In the genomic region with DNA sequence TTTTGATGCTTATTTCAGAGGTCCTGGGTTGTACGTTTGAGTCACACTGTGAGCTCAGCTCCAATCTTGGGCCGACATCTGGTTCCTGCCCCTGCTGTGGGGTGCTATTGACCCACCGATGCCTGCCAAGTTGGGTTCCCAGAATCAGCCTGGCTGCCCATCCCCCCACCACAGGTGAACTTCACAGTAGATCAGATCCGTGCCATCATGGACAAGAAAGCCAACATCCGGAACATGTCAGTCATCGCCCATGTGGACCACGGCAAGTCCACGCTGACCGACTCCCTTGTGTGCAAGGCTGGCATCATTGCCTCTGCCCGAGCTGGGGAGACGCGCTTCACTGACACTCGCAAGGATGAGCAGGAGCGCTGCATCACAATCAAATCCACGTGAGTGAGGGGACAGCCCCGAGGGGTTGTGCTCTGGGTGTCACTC, we compare ENCODE assay signal across 9 mouse cellular contexts. TPM values are rescaled to one million over a fixed set of nuclear protein-coding genes. Genes with fewer than 3 reads are reported as not detected.
A peak's percentile ranks its signal among the peaks of the same experiment; 100 is the strongest.
DNase-seq lines count a peak whose midpoint lies in the region; ATAC-seq and TF ChIP-seq lines count a peak whose summit lies in the region.
"Had no signal": no experiment of that assay in that cellular context is flagged by ENCODE, and none has a peak within 500 bp of the region (broad histone marks: within the 10 kb centered on the region; RNA-seq: fewer than 3 reads in every experiment).

No protein-coding gene starts in this region.

- TF ChIP-seq CTCF in G1E (IDR thresholded peaks at IDR 0.05; ENCODE audit: low read depth, low read length): no peak
- no peak for TF ChIP-seq CTCF in intestine, postnatal 0 days (IDR thresholded peaks at IDR 0.05; ENCODE audit: low read depth)

- WGBS in intestine, postnatal 0 days: 5% methylated on average over 16 of the region's 16 CpGs
- 14% methylated on average over 16 of the region's 16 CpGs for WGBS in midbrain, embryonic 11.5 days

- peak overlapping the region; percentile 96 for H3K9ac ChIP-seq in intestine, postnatal 0 days (ENCODE audit: low read depth, low read length)
- peak overlapping the region; percentile 97 for H3K9ac ChIP-seq in midbrain, embryonic 11.5 days (ENCODE audit: low read length)

- DNase-seq in kidney, adult 11 months: peak; percentile 61
- no peak for DNase-seq in kidney, adult 8-10 months
- no peak for DNase-seq in G1E (ENCODE audit: low spot score)
- peak; percentile 91 for DNase-seq in midbrain, embryonic 11.5 days (ENCODE audit: low spot score, missing footprints)
- no peak for DNase-seq in adipocyte (ENCODE audit: low spot score)

- H3K4me3 ChIP-seq in G1E (ENCODE audit: low read depth, low read length): peak overlapping the region; percentile 84
- peak overlapping the region; percentile 84 for H3K4me3 ChIP-seq in erythroblast, embryonic 14.5 days (replicated peaks)
- peak overlapping the region; percentile 90 for H3K4me3 ChIP-seq in intestine, postnatal 0 days (ENCODE audit: low read depth, low read length)
- peak overlapping the region; percentile 92 for H3K4me3 ChIP-seq in midbrain, embryonic 11.5 days (ENCODE audit: low read depth, low read length)

- H3K27ac ChIP-seq in intestine, postnatal 0 days (ENCODE audit: low read depth, low read length): peak overlapping the region; percentile 92
- peak overlapping the region; percentile 75; the same call in 1 of the 2 replicates for H3K27ac ChIP-seq in midbrain, embryonic 11.5 days (ENCODE audit: low read depth, low read length)

- H3K36me3 ChIP-seq in G1E (replicated peaks): peaks cover 57% of the 10 kb centered on the region
- peaks cover 57% of the 10 kb centered on the region for H3K36me3 ChIP-seq in erythroblast, embryonic 14.5 days (ENCODE audit: control insufficient read depth)
- peaks cover 49% of the 10 kb centered on the region for H3K36me3 ChIP-seq in intestine, postnatal 0 days (ENCODE audit: control insufficient read depth, insufficient read depth)
- H3K36me3 ChIP-seq in midbrain, embryonic 11.5 days (ENCODE audit: control insufficient read depth, insufficient read depth, low read length): peaks cover 42% of the 10 kb centered on the region

- no peaks in the 10 kb centered on the region for H3K9me3 ChIP-seq in G1E (replicated peaks)
- H3K9me3 ChIP-seq in erythroblast, embryonic 14.5 days (ENCODE audit: control insufficient read depth, low read length): no peaks in the 10 kb centered on the region
- H3K9me3 ChIP-seq in intestine, postnatal 0 days (ENCODE audit: control insufficient read depth): no peaks in the 10 kb centered on the region
- no peaks in the 10 kb centered on the region for H3K9me3 ChIP-seq in midbrain, embryonic 11.5 days (ENCODE audit: control insufficient read depth, low read length)

- no peak for ATAC-seq in G1E (ENCODE audit: extremely low read depth, insufficient number of reproducible peaks, low FRiP score, poor library complexity, severe bottlenecking)
- no peak for ATAC-seq in intestine, postnatal 0 days
- ATAC-seq in midbrain, embryonic 11.5 days (ENCODE audit: low FRiP score): no peak
- no peak for ATAC-seq in erythroid progenitor cell, adult 5-6 weeks (replicated peaks; ENCODE audit: low FRiP score, poor library complexity, severe bottlenecking)

- peak overlapping the region; percentile 75 for H3K4me2 ChIP-seq in intestine, postnatal 0 days (replicated peaks; ENCODE audit: low read depth)
- H3K4me2 ChIP-seq in midbrain, embryonic 11.5 days: peak overlapping the region; percentile 89

- H3K27me3 ChIP-seq in G1E (ENCODE audit: insufficient read depth, low read length): no peaks in the 10 kb centered on the region
- H3K27me3 ChIP-seq in erythroblast, embryonic 14.5 days (ENCODE audit: control insufficient read depth): no peaks in the 10 kb centered on the region; the same call in 1 of the 2 replicates
- H3K27me3 ChIP-seq in intestine, postnatal 0 days (replicated peaks; ENCODE audit: control insufficient read depth, insufficient read depth, low read length): no peaks in the 10 kb centered on the region
- no peaks in the 10 kb centered on the region for H3K27me3 ChIP-seq in midbrain, embryonic 11.5 days (ENCODE audit: control insufficient read depth, insufficient read depth, low read length)

- peaks cover 82% of the 10 kb centered on the region for H3K4me1 ChIP-seq in G1E (ENCODE audit: insufficient read depth, low read depth, low read length)
- peaks cover 89% of the 10 kb centered on the region for H3K4me1 ChIP-seq in erythroblast, embryonic 14.5 days (ENCODE audit: control insufficient read depth)
- H3K4me1 ChIP-seq in intestine, postnatal 0 days (replicated peaks; ENCODE audit: control insufficient read depth, insufficient read depth, low read length): no peaks in the 10 kb centered on the region
- H3K4me1 ChIP-seq in midbrain, embryonic 11.5 days (ENCODE audit: control insufficient read depth, insufficient read depth, low read length): peaks cover 31% of the 10 kb centered on the region

RNA-seq across cellular contexts. Expression of gene Eef2, which starts 1.1 kb away (rescaled TPM):
- total RNA-seq in G1E (2014; fragmentation: Nextera tagmentation) (1,577 and 1,715 TPM in 2 replicates), G1E (2017) (1,676 and 1,695 TPM in 2 replicates)
- polyA plus RNA-seq in G1E (2012): 2,355 and 3,878 TPM in 2 replicates
- polyA plus RNA-seq in erythroblast, embryonic 14.5 days (2012): 124 and 177 TPM in 2 replicates
- 286 and 316 TPM in 2 replicates for polyA plus RNA-seq in intestine, postnatal 0 days (2015; fragmentation: Nextera tagmentation; extraction: Ambion mirVana)
- polyA plus RNA-seq in midbrain, embryonic 11.5 days (2014; fragmentation: Nextera tagmentation; extraction: Ambion mirVana): 398 and 422 TPM in 2 replicates
- total RNA-seq in erythroid progenitor cell, adult 5-6 weeks (2015; ENCODE audit: low replicate concordance): 267 and 296 TPM in 2 replicates
- 399 and 622 TPM in 2 replicates for total RNA-seq in erythroid progenitor cell, adult 5-6 weeks (2017; ENCODE audit: low replicate concordance)

RNA-seq across cellular contexts. Expression of gene Dapk3, which starts 5.3 kb away (rescaled TPM):
- 34.2 and 43.3 TPM in 2 replicates for total RNA-seq in G1E (2014; fragmentation: Nextera tagmentation)
- total RNA-seq in G1E (2017): 39.3 and 40.8 TPM in 2 replicates
- polyA plus RNA-seq in G1E (2012): 69.8 and 96.7 TPM in 2 replicates
- polyA plus RNA-seq in erythroblast, embryonic 14.5 days (2012): 8.1 and 8.3 TPM in 2 replicates
- polyA plus RNA-seq in intestine, postnatal 0 days (2015; fragmentation: Nextera tagmentation; extraction: Ambion mirVana): 50.5 and 53.4 TPM in 2 replicates
- 49.7 and 50.6 TPM in 2 replicates for polyA plus RNA-seq in midbrain, embryonic 11.5 days (2014; fragmentation: Nextera tagmentation; extraction: Ambion mirVana)
- total RNA-seq in erythroid progenitor cell, adult 5-6 weeks (2015; ENCODE audit: low replicate concordance): 5.0 and 5.4 TPM in 2 replicates
- total RNA-seq in erythroid progenitor cell, adult 5-6 weeks (2017; ENCODE audit: low replicate concordance): 6.4 and 9.4 TPM in 2 replicates

RNA-seq across cellular contexts. Expression of gene 4930442H23Rik, which starts 6.1 kb away (rescaled TPM):
- not detected in 2 replicates for total RNA-seq in G1E (2014; fragmentation: Nextera tagmentation)
- total RNA-seq in G1E (2017): not detected in 2 replicates
- not detected in 2 replicates for polyA plus RNA-seq in G1E (2012)
- polyA plus RNA-seq in erythroblast, embryonic 14.5 days (2012): not detected in 2 replicates
- polyA plus RNA-seq in intestine, postnatal 0 days (2015; fragmentation: Nextera tagmentation; extraction: Ambion mirVana): 0.12 TPM in 2 replicates
- not detected in 2 replicates for polyA plus RNA-seq in midbrain, embryonic 11.5 days (2014; fragmentation: Nextera tagmentation; extraction: Ambion mirVana)
- total RNA-seq in erythroid progenitor cell, adult 5-6 weeks (2015; ENCODE audit: low replicate concordance): not detected in 2 replicates
- total RNA-seq in erythroid progenitor cell, adult 5-6 weeks (2017; ENCODE audit: low replicate concordance): not detected in 2 replicates
- polyA plus RNA-seq: brain, embryonic 14.5 days had no signal

RNA-seq across cellular contexts. Expression of gene Pias4, which starts 9.8 kb away (rescaled TPM):
- total RNA-seq in G1E (2014; fragmentation: Nextera tagmentation) (28.6 and 34.4 TPM in 2 replicates), G1E (2017) (21.2 and 24.8 TPM in 2 replicates)
- polyA plus RNA-seq in G1E (2012): 62.7 and 70.5 TPM in 2 replicates
- 13.4 and 16.4 TPM in 2 replicates for polyA plus RNA-seq in erythroblast, embryonic 14.5 days (2012)
- 32.8 and 36.5 TPM in 2 replicates for polyA plus RNA-seq in intestine, postnatal 0 days (2015; fragmentation: Nextera tagmentation; extraction: Ambion mirVana)
- polyA plus RNA-seq in midbrain, embryonic 11.5 days (2014; fragmentation: Nextera tagmentation; extraction: Ambion mirVana): 42.1 and 46.5 TPM in 2 replicates
- 24.1 and 27.2 TPM in 2 replicates for total RNA-seq in erythroid progenitor cell, adult 5-6 weeks (2015; ENCODE audit: low replicate concordance)
- 15.3 and 46.0 TPM in 2 replicates for total RNA-seq in erythroid progenitor cell, adult 5-6 weeks (2017; ENCODE audit: low replicate concordance)

RNA-seq across cellular contexts. Expression of gene Nmrk2, which starts 24.3 kb away (rescaled TPM):
- total RNA-seq in G1E (2014; fragmentation: Nextera tagmentation): not detected in 2 replicates
- not detected in 2 replicates for total RNA-seq in G1E (2017)
- not detected in 2 replicates for polyA plus RNA-seq in G1E (2012)
- polyA plus RNA-seq in erythroblast, embryonic 14.5 days (2012): not detected in 2 replicates
- polyA plus RNA-seq in intestine, postnatal 0 days (2015; fragmentation: Nextera tagmentation; extraction: Ambion mirVana): 0.08 and 0.10 TPM in 2 replicates
- polyA plus RNA-seq in midbrain, embryonic 11.5 days (2014; fragmentation: Nextera tagmentation; extraction: Ambion mirVana): not detected in 2 replicates
- total RNA-seq in erythroid progenitor cell, adult 5-6 weeks (2015; ENCODE audit: low replicate concordance): not detected in 2 replicates
- not detected in 2 replicates for total RNA-seq in erythroid progenitor cell, adult 5-6 weeks (2017; ENCODE audit: low replicate concordance)

Comparison
In these comparisons a context has a peak if more than half of its experiments do, and no peak if none do; other contexts are left out.
1. DNase-seq: peak in kidney, adult 11 months (single experiment) and midbrain, embryonic 11.5 days (single experiment); none in kidney, adult 8-10 months (0 of 2), G1E (single experiment) and adipocyte (single experiment).
2. Peak in every context shown above with its lines, with median percentiles within 50 percentile points of each other: H3K4me3 ChIP-seq.